Mouse (Mus musculus): ENCODE measurements around the gene Cbl.
"Not testable (repeated sequence)": the region's sequence is repeated elsewhere in the genome, so short reads cannot be mapped to it uniquely, and the experiment has no call there.

The Cbl gene

DNA sequence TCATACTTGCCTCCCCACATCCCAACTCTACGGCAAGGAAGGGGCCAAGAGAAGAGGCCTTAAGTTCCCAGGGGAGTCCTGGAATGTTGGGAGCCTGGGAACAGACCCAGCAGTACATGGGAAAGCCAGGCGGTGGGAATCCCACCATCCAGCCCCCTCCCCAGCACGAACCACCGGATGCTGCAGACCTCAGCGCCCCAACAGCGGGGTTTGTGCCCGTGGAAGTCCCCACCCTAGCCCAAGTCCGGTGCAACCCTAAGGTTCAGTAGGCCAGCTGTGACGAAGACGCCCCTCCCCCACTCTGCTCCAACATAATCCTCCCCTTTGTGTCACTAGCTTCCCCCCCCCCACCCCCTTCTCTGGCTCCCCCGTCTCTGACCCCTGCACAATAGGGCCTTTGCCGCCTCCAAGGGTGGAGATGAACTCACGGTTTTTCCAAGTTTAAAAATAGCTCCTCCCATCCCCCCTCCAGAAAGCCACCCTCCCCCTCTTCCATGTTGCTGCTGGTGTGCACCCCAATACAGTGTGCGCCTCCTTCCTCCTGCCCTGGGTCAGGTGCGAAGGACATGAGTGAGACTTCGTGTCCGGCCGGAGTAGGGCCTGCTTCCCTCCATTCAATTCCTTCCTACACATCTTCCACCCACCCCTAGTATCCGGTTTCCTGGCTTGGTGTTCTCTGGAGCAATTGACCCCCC, 103.1 kb downstream of the Cbl start:
- no peak for DNase-seq (ENCODE audit: extremely low read depth, low read depth)

GRCm38 (mm10) chr9:44130034-44130433, 103.8 kb downstream of the Cbl start:
- no peak for DNase-seq (ENCODE audit: extremely low read depth, low read depth)

DNA sequence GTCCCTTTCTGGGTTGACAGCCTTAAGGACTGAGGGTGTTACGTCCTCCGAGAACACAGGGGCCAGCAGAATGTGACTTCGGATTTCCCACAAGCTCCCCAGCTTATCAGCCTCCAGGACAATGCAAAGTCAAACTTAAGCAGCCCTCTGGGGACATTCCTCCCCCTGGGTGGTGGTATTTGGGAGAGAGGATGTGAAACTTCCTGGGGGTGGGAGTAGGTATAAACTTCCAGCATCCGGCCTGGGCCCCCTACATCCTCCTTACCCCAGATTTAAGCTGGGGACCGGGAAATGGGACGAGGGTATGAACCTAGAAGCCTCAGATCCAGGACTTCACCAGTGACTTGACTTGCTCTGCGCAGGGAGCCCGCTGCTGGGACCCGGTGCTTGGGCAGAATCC, 104.2 kb downstream of the Cbl start:
- no peak for DNase-seq (ENCODE audit: extremely low read depth, low read depth)

GRCm38 (mm10) chr9:44127351-44127801, 106.5 kb downstream of the Cbl start:
- no peak for DNase-seq (ENCODE audit: extremely low read depth, low read depth)

DNA sequence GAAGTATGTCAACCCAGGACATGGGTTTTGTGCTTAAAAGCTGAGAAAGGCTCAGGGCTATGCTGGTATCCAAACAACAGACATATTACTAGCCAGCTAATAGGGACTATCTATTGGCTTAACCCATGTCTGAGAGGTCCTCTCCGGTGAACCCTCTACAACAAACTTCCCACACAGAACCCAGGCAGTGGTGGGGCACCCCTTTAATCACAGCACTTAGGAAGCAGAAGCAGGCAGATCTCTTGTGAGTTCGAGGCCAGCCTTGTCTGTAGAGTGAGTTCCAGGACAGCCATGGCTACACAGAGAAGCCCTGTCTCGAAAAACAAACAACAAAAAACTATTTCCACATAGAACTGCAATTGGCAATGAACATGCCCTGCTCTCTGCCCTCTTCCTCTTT, 107.1 kb downstream of the Cbl start:
- no peak for DNase-seq (ENCODE audit: extremely low read depth, low read depth)

- peak; percentile 67 for DNase-seq (ENCODE audit: extremely low read depth, low read depth)
These were observed 108.1 kb downstream of the Cbl start for GRCm38 (mm10) chr9:44125546-44126428.

GRCm38 (mm10) chr9:44125026-44125425, 108.8 kb downstream of the Cbl start:
- DNase-seq (ENCODE audit: extremely low read depth, low read depth) = no peak

- no peak for DNase-seq (ENCODE audit: extremely low read depth, low read depth)
These were observed 109.5 kb downstream of the Cbl start for GRCm38 (mm10) chr9:44124317-44124716.

GRCm38 (mm10) chr9:44119948-44120465, 113.8 kb downstream of the Cbl start:
- DNase-seq (ENCODE audit: extremely low read depth, low read depth) = no peak

GRCm38 (mm10) chr9:44119011-44119410, 114.8 kb downstream of the Cbl start:
- no peak for DNase-seq (ENCODE audit: extremely low read depth, low read depth)

DNA sequence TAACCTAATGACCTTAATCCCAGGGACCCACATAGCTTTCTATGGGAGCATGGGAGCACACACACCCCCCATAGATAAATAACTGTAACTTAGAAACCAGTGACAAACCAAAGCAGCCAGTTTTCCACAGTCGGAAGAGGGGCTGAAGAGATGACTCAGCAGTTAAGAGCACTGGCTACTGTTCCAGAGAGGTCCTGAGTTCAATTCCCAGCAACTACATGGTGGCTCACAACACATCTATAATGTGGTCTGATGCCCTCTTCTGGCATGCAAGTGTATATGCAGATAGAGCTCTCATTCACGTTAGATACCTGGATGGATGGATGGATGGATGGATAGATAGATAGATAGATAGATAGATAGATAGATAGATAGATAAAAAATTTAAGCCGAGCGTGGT, 117.7 kb downstream of the Cbl start:
- no peak for DNase-seq (ENCODE audit: extremely low read depth, low read depth)

- no peak for DNase-seq (ENCODE audit: extremely low read depth, low read depth)
These were observed 118.2 kb downstream of the Cbl start for GRCm38 (mm10) chr9:44115599-44115998.

DNA sequence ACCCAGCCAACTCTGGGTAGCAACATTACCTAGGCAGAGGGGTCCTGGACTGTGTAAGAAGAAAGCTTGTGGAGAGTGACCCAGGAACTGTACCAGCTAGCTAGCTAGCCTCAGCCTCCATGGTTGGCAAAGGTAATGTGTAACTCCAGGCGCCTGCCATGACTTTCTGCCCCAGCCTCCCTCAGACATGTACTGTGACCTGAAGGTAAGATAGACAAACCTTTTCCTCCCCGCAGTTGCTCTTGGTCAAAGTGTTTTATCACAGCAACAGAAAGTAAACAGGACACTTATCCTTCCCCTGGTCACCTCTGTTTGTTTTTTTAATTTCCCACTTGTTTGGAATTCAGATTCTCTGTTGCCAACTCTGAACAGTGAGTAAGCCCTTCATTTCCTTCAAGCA, 119.4 kb downstream of the Cbl start:
- no peak for DNase-seq (ENCODE audit: extremely low read depth, low read depth)

GRCm38 (mm10) chr9:44113105-44113789, 120.6 kb downstream of the Cbl start, which contains the start of the genes Gm49380 and Rnf26:
Gm49380 (minus strand) TSS chr9:44113500.
Rnf26 (minus strand) TSS chr9:44113517.
- peak; percentile 98 for DNase-seq (ENCODE audit: extremely low read depth, low read depth)

DNA sequence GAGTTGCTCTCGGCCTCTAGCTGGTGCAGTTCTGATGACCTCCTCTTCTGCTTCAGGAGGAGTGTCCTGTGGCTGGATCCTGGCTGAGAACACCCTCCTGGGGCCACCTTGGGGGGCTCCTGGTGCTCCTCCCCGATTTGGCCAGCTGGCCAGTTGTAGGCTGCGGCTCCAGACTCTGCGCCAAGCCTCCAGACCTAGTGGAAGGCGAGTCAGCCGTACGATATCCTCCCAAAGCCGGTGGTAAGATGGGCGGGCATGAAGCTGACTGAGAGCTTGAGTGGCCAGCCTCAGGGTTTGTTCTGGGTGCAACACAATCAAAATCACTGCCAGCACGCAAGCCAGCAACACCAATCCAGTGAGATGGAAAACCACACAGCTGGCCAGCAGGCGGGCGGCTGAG, 121.9 kb downstream of the Cbl start:
- DNase-seq (ENCODE audit: extremely low read depth, low read depth) = not testable (repeated sequence)

DNA sequence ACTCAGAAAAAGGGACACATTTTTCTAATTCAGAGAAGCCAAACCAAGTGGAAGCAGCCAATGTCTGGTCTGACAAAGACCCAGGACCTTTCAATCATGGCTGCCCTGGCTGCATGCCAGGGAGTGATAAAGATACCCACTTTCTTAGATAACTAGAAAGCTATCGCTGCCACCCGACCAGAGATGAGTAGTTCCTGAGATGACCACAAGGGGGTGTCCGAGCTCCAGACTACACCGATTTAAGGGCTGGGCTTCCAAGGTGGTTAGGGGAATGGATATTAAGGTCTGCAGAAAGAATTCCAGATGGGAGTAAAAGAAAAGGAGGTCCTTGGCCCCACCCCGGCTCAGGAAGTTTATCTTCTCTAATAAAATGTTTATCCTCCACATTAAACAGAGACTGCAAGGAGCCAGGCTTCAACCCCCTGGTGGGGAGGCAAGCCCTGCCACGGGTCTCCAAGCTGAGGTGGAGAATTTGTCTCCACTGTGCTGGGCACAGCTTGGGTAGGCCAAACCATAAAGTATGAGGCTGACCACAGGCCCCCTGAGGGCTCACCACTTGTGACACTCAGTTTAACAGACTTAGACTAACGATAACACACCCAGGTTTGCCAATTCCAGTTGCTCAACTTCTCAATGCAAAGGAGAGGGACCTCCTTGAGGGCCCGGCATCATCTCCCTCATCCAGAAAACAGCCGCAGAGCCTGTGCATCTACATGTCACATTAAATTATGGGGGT, 124.3 kb downstream of the Cbl start:
- DNase-seq (ENCODE audit: extremely low read depth, low read depth) = no peak

DNA sequence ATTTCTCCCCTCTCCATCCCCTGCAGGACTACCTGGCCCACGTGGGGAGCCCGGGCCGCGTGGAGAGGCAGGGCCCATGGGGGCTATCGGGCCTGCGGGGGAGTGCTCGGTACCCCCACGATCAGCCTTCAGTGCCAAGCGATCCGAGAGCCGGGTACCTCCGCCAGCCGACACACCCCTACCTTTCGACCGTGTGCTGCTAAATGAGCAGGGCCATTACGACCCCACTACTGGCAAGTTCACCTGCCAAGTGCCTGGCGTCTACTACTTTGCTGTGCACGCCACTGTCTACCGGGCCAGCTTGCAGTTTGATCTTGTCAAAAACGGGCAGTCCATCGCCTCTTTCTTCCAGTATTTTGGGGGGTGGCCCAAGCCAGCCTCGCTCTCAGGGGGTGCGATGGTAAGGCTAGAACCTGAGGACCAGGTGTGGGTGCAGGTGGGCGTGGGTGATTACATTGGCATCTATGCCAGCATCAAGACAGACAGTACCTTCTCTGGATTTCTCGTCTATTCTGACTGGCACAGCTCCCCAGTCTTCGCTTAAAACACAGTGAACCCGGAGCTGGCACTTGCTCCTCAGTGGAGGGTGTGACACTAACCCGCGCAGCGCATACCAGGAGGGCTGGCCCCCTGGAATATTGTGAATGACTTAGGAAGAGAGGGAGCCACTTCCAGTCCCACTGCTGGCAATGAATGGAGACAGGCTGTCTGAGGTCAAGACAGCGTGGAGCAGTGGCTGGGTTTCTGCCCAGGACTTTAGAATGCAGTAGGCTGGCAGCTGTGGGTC, 125.4 kb downstream of the Cbl start:
- DNase-seq (ENCODE audit: extremely low read depth, low read depth) = no peak

- no peak for DNase-seq (ENCODE audit: extremely low read depth, low read depth)
These were observed 126.2 kb downstream of the Cbl start for GRCm38 (mm10) chr9:44107557-44108179.

GRCm38 (mm10) chr9:44107110-44107509, 126.7 kb downstream of the Cbl start, which contains the start of gene C1qtnf5:
C1qtnf5 (plus strand) TSS chr9:44107245.
- no peak for DNase-seq (ENCODE audit: extremely low read depth, low read depth)

DNA sequence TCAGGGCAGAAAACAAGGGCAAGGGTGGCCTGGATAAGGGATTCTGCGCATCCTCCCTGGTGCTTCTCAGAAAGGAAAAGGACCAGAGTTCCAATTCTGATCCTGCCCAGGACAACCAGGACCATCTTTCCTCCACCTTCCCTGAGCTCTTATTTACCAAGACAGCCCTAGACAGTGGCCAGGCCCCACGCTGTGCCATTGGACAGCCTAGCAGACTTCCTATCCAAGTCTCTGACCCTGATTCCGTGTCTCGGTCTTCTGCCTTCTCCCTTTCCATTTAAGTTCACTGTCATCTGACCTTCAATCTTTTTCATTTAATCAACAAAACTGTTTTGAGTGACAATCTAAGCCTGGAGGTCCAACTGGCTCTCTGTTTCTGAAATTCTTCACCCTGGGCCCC, 127.3 kb downstream of the Cbl start:
- no peak for DNase-seq (ENCODE audit: extremely low read depth, low read depth)
